Mouse (Mus musculus): Measurements from ENCODE around the gene Atxn2l.

The Atxn2l gene

GRCm38 (mm10) chr7:126460623-126461399, 42.4 kb downstream of the Atxn2l start:
- DNase-seq, result no peak

- no peak for DNase-seq
Observed at GRCm38 (mm10) chr7:126458844-126459618, 44.2 kb downstream of the Atxn2l start.

DNA sequence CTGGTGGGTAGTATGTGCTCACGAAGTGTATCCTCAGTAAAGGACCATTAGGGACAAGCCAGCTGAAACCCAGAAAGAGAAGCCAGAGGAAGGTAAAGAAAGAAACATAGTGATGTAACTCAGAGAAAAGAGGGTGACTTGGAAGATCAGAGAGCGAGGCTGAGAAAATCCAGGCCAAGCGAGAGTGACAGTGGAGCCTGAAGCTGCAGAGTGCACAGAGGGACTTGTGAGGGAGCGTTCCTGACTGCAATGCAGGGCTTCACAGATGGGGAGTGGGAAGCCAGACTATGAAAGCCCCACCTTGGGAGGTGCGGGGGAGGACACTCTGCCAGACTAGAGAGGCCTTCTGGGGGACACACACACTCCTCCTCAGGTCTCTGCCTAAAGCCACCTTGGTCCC, 45.0 kb downstream of the Atxn2l start:
- no peak for DNase-seq

DNA sequence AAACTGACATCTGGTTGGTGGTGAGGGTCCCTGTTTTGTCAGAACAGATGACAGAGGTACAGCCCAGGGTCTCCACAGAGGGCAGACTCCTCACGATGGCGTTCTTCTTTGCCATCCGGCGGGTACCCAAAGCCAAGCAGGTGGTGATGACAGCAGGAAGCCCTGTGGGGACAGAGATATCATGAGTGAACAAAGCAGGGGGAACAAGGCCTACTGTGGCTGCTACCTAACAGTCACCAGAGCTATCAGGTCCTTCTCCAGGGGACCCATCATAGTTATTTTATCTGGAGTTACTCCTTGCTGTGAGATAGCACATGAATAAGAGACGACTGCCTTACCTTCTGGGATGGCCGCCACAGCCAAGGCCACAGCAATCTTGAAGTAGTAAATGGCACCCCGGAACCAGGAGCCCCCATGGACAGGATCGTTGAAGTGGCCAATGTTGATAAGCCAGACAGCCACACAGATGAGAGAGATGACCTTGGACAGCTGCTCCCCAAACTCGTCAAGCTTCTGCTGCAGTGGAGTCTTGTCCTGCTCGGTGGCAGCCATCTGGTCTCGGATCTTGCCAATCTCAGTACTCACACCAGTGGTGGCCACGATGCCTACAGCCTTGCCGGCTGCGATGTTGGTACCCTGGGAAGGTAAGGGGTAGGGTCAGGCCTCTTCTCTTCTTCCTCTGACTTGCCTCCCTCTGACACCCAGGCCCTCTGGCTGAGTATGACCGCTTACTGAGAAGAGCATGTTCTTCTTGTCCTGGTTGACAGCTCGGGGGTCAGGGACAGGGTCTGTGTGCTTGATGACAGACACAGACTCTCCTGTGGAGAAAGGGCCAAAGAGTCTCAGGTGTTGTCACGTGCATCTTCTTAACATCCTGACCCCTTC, 46.6 kb downstream of the Atxn2l start:
- no peak for DNase-seq

- DNase-seq, result no peak
Observed at GRCm38 (mm10) chr7:126455242-126455641, 48.0 kb downstream of the Atxn2l start.

DNA sequence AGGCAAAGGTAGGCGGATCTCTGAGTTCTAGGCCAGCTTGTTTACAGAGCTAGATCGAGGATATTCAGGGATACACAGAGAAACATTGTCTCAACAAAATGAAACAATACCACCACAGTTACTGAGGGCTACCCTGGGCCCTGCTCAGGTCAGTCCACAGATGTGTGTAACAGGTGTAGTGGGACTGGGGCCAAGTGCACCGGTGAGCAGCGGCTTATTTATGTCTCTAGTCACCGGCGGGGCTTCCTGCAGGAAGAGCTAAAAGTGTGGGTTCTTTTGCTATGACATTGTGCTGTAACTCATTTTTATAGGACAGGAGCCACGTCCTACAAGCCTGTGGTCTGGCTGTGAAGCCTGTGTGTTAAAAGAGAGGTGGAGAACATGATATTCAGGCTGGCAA, 49.4 kb downstream of the Atxn2l start:
- DNase-seq, result no peak

DNA sequence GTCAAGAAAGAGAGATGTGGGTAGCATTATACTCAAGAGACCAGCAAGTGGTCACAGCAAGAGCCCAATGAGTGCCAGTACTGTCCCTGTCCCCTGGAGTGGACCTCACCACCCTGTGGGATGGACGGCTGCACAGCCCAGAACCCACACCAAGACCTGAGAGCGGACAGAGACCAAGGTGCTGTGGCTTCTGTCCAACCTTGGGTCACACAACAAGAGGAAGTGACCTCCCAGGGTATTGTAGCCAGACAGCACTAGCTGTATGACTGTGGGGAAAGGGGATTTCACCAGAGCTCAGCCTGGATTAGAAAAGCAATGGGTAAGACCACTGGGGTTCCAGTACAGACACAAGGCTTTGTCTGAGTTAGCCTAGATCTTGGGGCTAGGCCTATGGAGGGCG, 51.0 kb downstream of the Atxn2l start:
- DNase-seq, result no peak

DNA sequence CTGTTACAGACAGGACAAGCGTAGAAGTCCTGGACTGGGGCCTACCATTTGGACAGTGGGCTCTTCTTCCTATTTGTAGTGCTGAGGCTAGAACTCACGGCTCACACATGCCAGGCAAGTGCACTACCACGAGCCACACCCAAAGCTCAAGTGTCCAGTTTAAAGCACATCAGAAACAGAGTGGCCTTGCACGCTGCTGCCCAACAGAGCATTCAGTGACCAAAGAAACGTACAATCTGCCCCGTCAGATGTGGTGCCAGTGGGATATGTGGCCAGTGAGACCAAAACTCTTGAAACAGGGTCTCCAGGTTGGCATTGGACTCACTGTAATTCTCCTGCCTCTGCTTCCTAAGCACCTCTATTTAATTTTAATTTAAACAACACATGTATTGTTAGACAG, 52.6 kb downstream of the Atxn2l start:
- no peak for DNase-seq

- no peak for DNase-seq
Observed at GRCm38 (mm10) chr7:126449991-126450390, 53.2 kb downstream of the Atxn2l start.

DNA sequence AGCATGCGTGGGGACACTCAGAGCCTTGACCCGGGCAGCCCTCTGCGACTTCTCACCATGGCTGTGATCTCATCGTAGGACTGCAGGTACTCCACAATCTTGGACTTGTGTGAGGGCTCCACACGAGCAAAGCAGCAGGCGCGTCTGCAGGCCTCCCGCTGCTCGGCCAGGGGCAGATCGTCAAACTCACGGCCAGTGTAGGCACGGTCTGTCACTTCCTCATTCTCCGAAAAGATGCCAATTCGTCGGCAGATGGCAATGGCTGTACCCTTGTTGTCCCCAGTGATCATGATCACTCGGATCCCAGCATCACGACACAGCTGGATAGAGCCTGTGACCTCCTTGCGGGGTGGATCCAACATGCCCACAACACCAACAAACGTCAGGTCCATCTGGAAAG, 54.8 kb downstream of the Atxn2l start:
- DNase-seq, result no peak

GRCm38 (mm10) chr7:126446217-126446616, 57.0 kb downstream of the Atxn2l start:
- DNase-seq, result no peak

DNA sequence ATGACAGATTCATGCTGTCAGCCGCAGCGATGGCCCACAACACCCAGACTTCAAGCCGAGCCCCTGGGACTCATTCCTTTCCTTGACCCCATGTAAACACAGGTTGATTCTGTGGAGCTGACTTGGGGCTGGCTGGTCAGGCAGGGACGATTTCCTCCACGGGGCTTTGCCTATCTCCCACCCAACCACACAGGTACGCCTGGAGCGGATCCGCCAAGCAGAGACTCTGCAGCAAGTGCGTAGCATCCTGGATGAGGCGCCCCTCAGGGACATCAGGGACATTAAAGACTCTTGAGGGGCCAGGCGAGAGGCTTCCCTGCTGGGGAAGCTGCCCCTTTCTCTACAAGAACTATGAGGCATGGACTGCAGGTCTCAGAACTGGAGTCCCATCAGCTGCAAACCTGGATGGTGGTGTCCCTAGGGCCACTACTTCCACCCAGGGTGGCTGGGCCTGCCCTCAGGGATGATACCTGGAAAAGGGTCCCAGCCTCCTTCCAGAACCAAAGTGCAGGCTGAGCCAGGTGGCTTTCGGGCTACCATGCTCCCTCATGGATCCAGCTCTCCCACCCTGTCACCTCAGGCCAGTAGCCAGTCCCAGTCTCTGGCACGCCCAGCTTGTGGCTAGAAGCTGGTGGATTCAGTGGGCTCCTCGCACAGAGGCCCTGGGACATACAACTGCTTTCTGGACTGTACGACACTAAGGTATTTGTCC, 58.0 kb downstream of the Atxn2l start:
- no peak for DNase-seq

GRCm38 (mm10) chr7:126444536-126444935, 58.7 kb downstream of the Atxn2l start:
- no peak for DNase-seq

DNA sequence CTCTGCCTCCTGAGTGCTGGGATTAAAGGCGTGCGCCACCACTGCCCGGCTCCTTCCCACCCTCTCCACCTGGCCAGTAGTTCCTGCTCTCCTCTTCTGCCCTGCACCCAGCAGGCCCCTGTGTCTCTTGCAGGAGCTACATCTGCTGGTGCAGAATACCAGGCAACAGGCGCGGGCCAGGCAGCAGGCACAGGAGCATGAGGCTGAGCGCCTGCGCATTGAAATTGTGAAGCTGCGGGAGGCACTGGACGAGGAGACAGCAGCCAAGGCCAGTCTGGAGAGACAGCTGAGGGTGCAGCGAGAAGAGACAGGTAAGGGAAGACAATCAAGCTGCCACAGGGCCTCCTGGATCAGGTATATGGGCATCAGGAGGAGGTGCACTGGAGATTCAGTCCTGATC, 59.2 kb downstream of the Atxn2l start:
- no peak for DNase-seq

All from kidney, postnatal 14 days (tissue).